Mouse (Mus musculus) embryonic fibroblast, embryonic 13.5 days (primary cell): ENCODE measurements around the gene Tkt.
"Not testable (repeated sequence)": the region's sequence is repeated elsewhere in the genome, so short reads cannot be mapped to it uniquely, and the experiment has no call there.

ENCODE experiments used
- CTCF ChIP-seq: IDR thresholded peaks from 2 replicates; pipeline ENCODE4 v1.5.1; 2011; ENCODE audit warnings: mild to moderate bottlenecking, control low read depth, low read length, moderate library complexity, borderline replicate concordance; ENCODE audit not compliant: insufficient read depth
- POLR2A ChIP-seq: IDR thresholded peaks from 2 replicates; pipeline ENCODE4 v1.6.1; 2011; ENCODE audit warnings: low read depth, mild to moderate bottlenecking, control low read depth, low read length, moderate library complexity

DNA sequence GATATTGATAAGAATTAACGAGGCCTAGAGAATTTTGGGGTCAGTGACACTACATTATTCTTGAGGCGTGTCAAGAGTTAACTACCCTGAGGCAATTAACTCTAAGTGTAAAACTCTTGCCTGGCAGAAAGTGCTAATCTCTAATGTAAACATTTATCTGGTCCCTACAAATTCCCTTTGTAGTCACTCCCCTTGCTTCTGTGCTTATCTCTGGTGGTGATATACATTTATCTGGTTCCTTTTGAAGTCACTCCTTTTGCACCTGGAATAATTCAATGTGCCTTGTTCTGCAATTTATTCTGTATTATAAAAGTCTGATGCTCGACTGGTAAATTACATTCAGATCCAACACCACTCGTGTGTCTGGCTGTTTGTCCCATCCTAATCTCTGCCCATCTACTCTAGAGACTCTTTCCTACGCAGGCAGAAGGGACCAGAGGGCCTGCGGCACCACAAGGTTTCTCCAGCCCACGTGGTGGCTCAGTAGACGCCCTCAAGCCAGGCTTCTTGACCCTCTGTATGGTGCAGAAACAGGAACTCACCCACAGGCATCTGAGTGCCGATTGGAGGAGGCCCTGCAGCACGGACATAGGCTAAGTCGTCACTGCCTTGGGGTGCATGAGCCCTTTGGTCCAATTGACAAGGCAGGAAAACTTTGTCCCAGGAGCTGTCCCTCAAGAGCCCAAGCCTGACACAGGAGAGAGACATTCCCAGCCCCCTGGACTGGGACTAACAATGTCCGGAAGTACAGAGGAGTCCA is 29.3 kb downstream of the Tkt start:
- not testable (repeated sequence) for TF ChIP-seq POLR2A, CTCF
